Mouse (Mus musculus) kidney, embryonic 15.5 days (tissue): Measurements from ENCODE around the gene Fth1. TPM values are rescaled to one million over a fixed set of nuclear protein-coding genes. Genes with fewer than 3 reads are reported as not detected.
A peak's percentile ranks its signal among the peaks of the same experiment; 100 is the strongest.

ENCODE experiments used
- ATAC-seq: fragments of 200-750 bp; cut with Nextera tagmentation; replicated peaks from 2 replicates; pipeline ENCODE4 v1.8.0; 2017; ENCODE audit warnings: moderate TSS enrichment; ENCODE audit not compliant: low FRiP score
- H3K27ac ChIP-seq: fragments of 300-500 bp; sonication (generic); 2 replicates; pipeline ENCODE4 v1.5.1; 2015; ENCODE audit warnings: mild to moderate bottlenecking, inconsistent platforms
- H3K27me3 ChIP-seq: fragments of 300-500 bp; sonication (generic); 2 replicates; pipeline ENCODE4 v1.6.1; 2015; ENCODE audit warnings: inconsistent platforms
- H3K36me3 ChIP-seq: fragments of 300-500 bp; sonication (generic); 2 replicates; pipeline ENCODE4 v1.6.1; 2015; ENCODE audit warnings: inconsistent platforms
- H3K4me1 ChIP-seq: fragments of 300-500 bp; sonication (generic); 2 replicates; pipeline ENCODE4 v1.6.1; 2015; ENCODE audit warnings: inconsistent platforms
- H3K4me2 ChIP-seq: fragments of 300-500 bp; sonication (generic); 2 replicates; pipeline ENCODE4 v1.6.1; 2015; ENCODE audit warnings: moderate library complexity, mild to moderate bottlenecking, inconsistent platforms
- H3K4me3 ChIP-seq: fragments of 300-500 bp; sonication (generic); replicated peaks from 2 replicates; pipeline ENCODE4 v1.5.1; 2015; ENCODE audit warnings: mild to moderate bottlenecking, inconsistent platforms
- H3K9ac ChIP-seq: fragments of 300-500 bp; sonication (generic); 2 replicates; pipeline ENCODE4 v1.6.1; 2015; ENCODE audit warnings: mild to moderate bottlenecking, inconsistent platforms
- H3K9me3 ChIP-seq: fragments of 300-500 bp; sonication (generic); replicated peaks from 2 replicates; pipeline ENCODE4 v1.6.1; 2016; ENCODE audit warnings: inconsistent platforms
- WGBS: fragments of 180-500 bp; shearing (Covaris S2); methylation state at CpG from one replicate; pipeline ENCODE4 v1.1.7; 2015; ENCODE audit warnings: mixed read lengths; 5-methylcytosine and 5-hydroxymethylcytosine counted together
- polyA plus RNA-seq: library from polyadenylated mRNA; unstranded; fragments of >200 nt; fragmentation: Nextera tagmentation; extraction: Ambion mirVana; gene quantifications from 2 replicates; pipeline ENCODE4 v1.2.1, GENCODE M21; 2015

Fth1 gene
- polyA plus RNA-seq, 1 experiment from 2014 or later, result 1,598 TPM

- no peak for ATAC-seq
- Histone ChIP-seq H3K27ac (no peak overlapping the region), H3K9me3 (no peaks in the 10 kb centered on the region), H3K4me2 (no peak overlapping the region), H3K36me3 (no peaks in the 10 kb centered on the region), H3K4me3 (no peak overlapping the region), H3K9ac (no peak overlapping the region), H3K27me3 (no peaks in the 10 kb centered on the region), H3K4me1 (peaks cover 25% of the 10 kb centered on the region)
- 87% methylated on average over 8 of the region's 8 CpGs for WGBS
Measured at GRCm38 (mm10) chr19:9945800-9946564, 34.4 kb upstream of the Fth1 start.

GRCm38 (mm10) chr19:9946986-9947385, 33.4 kb upstream of the Fth1 start:
- no peak for ATAC-seq
- H3K9me3 ChIP-seq, result no peaks in the 10 kb centered on the region
- H3K36me3 ChIP-seq, result no peaks in the 10 kb centered on the region
- H3K4me3 ChIP-seq, result no peak overlapping the region
- no peak overlapping the region for H3K9ac ChIP-seq
- WGBS, result 62% methylated on average over 3 of the region's 3 CpGs
- peaks cover 16% of the 10 kb centered on the region for H3K4me1 ChIP-seq
- H3K27me3 ChIP-seq, result no peaks in the 10 kb centered on the region
- no peak overlapping the region for H3K27ac ChIP-seq
- H3K4me2 ChIP-seq, result no peak overlapping the region

GRCm38 (mm10) chr19:9952390-9952789, 28.0 kb upstream of the Fth1 start:
- peaks cover 15% of the 10 kb centered on the region for H3K4me1 ChIP-seq
- no peak overlapping the region for H3K27ac ChIP-seq
- no peak overlapping the region for H3K9ac ChIP-seq
- no peaks in the 10 kb centered on the region for H3K36me3 ChIP-seq
- no peaks in the 10 kb centered on the region for H3K27me3 ChIP-seq
- no peaks in the 10 kb centered on the region for H3K9me3 ChIP-seq
- H3K4me2 ChIP-seq, result no peak overlapping the region
- 64% methylated on average over 3 of the region's 3 CpGs for WGBS
- no peak for ATAC-seq
- H3K4me3 ChIP-seq, result no peak overlapping the region

DNA sequence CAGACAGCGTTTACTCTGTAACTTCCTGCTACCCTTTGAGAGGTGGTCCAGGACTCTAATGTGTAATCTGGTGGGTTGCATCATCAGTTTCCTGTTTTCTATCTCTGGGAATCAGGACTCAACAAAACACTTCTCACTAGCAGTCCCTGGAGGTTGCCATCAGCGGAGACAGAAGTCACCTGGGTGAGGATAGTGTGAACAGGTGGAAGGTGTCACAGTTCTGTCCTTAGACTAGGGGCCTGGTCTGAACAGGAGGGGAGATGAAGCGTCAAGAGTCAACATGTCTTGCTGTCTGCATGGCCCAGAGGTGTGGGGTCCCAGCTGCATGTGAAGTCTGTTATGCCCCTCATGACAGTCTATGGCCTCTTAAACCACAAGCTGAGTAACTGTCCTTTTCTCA, 27.5 kb upstream of the Fth1 start:
- Histone ChIP-seq H3K9me3 (no peaks in the 10 kb centered on the region), H3K4me2 (no peak overlapping the region), H3K27me3 (no peaks in the 10 kb centered on the region), H3K36me3 (no peaks in the 10 kb centered on the region), H3K9ac (no peak overlapping the region), H3K27ac (no peak overlapping the region), H3K4me1 (peaks cover 15% of the 10 kb centered on the region), H3K4me3 (no peak overlapping the region)
- 85% methylated on average over 3 of the region's 3 CpGs for WGBS
- no peak for ATAC-seq

- Histone ChIP-seq H3K27ac (peak overlapping the region; percentile 87), H3K27me3 (no peaks in the 10 kb centered on the region), H3K9me3 (no peaks in the 10 kb centered on the region), H3K4me1 (peaks cover 15% of the 10 kb centered on the region), H3K36me3 (no peaks in the 10 kb centered on the region), H3K4me2 (peak overlapping the region; percentile 34), H3K4me3 (0 out of 2 replicates have a peak overlapping the region, but pooled peaks have one; percentile 8), H3K9ac (no peak overlapping the region)
- ATAC-seq, result peak; percentile 84
- 23% methylated on average over 7 of the region's 7 CpGs for WGBS
Measured at GRCm38 (mm10) chr19:9954055-9954810, 26.2 kb upstream of the Fth1 start.

DNA sequence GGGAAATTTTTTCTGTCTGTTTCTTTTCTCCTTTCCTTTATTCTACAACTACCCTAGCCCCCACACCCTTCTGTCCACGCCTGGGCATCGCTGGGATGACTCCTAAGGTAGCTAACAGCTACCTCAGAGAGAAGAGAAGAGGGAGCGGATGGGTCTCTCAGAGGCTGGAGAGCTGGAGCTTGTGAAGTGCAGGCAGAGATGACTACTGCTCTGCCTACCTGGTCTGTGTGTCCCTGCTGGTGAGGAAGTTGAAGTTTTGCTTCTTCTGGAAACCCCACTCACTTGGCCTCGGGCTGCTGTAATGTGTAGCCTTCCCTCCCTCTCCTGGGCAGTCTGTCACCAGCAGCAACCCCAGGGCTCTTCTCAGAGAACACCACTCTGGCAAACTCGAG, 25.6 kb upstream of the Fth1 start:
- ATAC-seq, result peak; percentile 49; the same call in 1 of the 2 replicates
- Histone ChIP-seq H3K9me3 (no peaks in the 10 kb centered on the region), H3K27me3 (no peaks in the 10 kb centered on the region), H3K36me3 (no peaks in the 10 kb centered on the region), H3K9ac (no peak overlapping the region), H3K4me3 (0 out of 2 replicates have a peak overlapping the region, but pooled peaks have one; percentile 8), H3K4me2 (peak overlapping the region; percentile 34), H3K27ac (peak overlapping the region; percentile 87), H3K4me1 (peaks cover 15% of the 10 kb centered on the region)
- 28% methylated on average over 5 of the region's 5 CpGs for WGBS

DNA sequence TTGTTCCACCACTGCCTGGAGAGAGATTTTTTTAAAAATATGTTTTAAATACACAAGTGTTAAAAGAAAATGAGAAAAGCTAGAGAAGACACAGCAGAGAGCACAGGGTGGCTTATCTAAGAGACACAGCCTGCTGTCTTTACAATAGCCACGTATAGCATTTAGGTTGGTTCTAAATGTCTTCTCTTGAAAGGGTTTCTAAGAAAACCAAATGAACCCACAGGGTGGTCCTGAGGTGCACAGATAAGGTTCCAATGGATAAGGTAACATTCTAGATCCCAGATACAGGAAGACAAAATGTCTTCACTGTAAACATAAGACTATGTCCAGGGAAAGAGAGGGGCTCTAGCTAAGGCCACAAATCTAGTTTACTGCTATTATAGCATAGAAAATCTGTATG, 25.0 kb upstream of the Fth1 start:
- Histone ChIP-seq H3K9ac (no peak overlapping the region), H3K4me2 (no peak overlapping the region), H3K4me3 (no peak overlapping the region), H3K36me3 (no peaks in the 10 kb centered on the region), H3K27ac (peak overlapping the region; percentile 87), H3K9me3 (no peaks in the 10 kb centered on the region), H3K27me3 (no peaks in the 10 kb centered on the region), H3K4me1 (peaks cover 15% of the 10 kb centered on the region)
- 70% methylated on average over 1 of the region's 1 CpGs for WGBS
- no peak for ATAC-seq

GRCm38 (mm10) chr19:9956624-9957388, 23.6 kb upstream of the Fth1 start:
- Histone ChIP-seq H3K4me1 (peaks cover 15% of the 10 kb centered on the region), H3K4me3 (no peak overlapping the region), H3K4me2 (no peak overlapping the region), H3K9ac (no peak overlapping the region), H3K9me3 (no peaks in the 10 kb centered on the region), H3K36me3 (no peaks in the 10 kb centered on the region), H3K27me3 (no peaks in the 10 kb centered on the region), H3K27ac (no peak overlapping the region)
- ATAC-seq, result no peak
- WGBS, result 80% methylated on average over 4 of the region's 4 CpGs

DNA sequence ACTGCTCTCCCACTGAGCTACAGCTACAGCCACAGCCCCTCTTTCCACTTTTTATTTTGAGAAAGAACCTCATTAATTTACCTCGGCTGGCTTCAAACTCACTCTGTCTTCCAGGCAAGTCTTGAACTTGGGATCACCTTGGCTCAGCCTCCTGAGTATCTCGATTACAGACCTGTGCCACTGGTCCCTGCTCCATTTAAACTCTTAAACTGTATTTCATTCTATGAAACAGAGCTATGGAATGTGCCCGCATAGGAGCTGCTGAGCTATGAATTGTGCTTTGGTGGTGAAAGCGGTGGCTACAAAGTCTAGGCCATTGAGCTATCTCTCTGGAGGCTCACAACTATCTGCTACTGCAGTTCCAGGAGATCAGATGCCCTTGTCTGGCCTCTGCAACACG, 22.4 kb upstream of the Fth1 start:
- Histone ChIP-seq H3K4me2 (no peak overlapping the region), H3K9ac (no peak overlapping the region), H3K4me1 (peaks cover 15% of the 10 kb centered on the region), H3K9me3 (no peaks in the 10 kb centered on the region), H3K4me3 (no peak overlapping the region), H3K36me3 (no peaks in the 10 kb centered on the region), H3K27me3 (no peaks in the 10 kb centered on the region), H3K27ac (no peak overlapping the region)
- ATAC-seq, result no peak
- 83% methylated on average over 5 of the region's 5 CpGs for WGBS

GRCm38 (mm10) chr19:9960769-9961168, 19.6 kb upstream of the Fth1 start:
- no peaks in the 10 kb centered on the region for H3K4me1 ChIP-seq
- H3K36me3 ChIP-seq, result no peaks in the 10 kb centered on the region
- H3K27ac ChIP-seq, result no peak overlapping the region
- no peaks in the 10 kb centered on the region for H3K27me3 ChIP-seq
- ATAC-seq, result no peak
- no peak overlapping the region for H3K9ac ChIP-seq
- no peak overlapping the region for H3K4me2 ChIP-seq
- no peak overlapping the region for H3K4me3 ChIP-seq
- 77% methylated on average over 5 of the region's 5 CpGs for WGBS
- H3K9me3 ChIP-seq, result no peaks in the 10 kb centered on the region

- 15% methylated on average over 7 of the region's 7 CpGs for WGBS
- no peaks in the 10 kb centered on the region for H3K36me3 ChIP-seq
- no peak for ATAC-seq
- no peaks in the 10 kb centered on the region for H3K9me3 ChIP-seq
- no peak overlapping the region for H3K4me3 ChIP-seq
- H3K27me3 ChIP-seq, result no peaks in the 10 kb centered on the region
- H3K4me2 ChIP-seq, result no peak overlapping the region
- no peaks in the 10 kb centered on the region for H3K4me1 ChIP-seq
- H3K9ac ChIP-seq, result no peak overlapping the region
- H3K27ac ChIP-seq, result no peak overlapping the region
Measured at GRCm38 (mm10) chr19:9964205-9964916, 16.0 kb upstream of the Fth1 start.
